Mouse (Mus musculus) heart, embryonic 15.5 days (tissue): ENCODE data around the gene Asb6. TPM values are rescaled to one million over a fixed set of nuclear protein-coding genes. Genes with fewer than 3 reads are reported as not detected.

Experiments
- ATAC-seq: fragments of 200-750 bp; cut with Nextera tagmentation; replicated peaks from 2 replicates; pipeline ENCODE4 v1.8.0; 2017; ENCODE audit warnings: low read depth, moderate TSS enrichment; ENCODE audit not compliant: insufficient number of reproducible peaks, insufficient read depth, low FRiP score
- H3K27ac ChIP-seq: fragments of 300-500 bp; sonication (generic); 2 replicates; pipeline ENCODE4 v1.5.1; 2015; ENCODE audit warnings: mild to moderate bottlenecking, inconsistent platforms
- H3K27me3 ChIP-seq: fragments of 300-500 bp; sonication (generic); 2 replicates; pipeline ENCODE4 v1.6.1; 2015; ENCODE audit warnings: inconsistent platforms
- H3K36me3 ChIP-seq: fragments of 300-500 bp; sonication (generic); 2 replicates; pipeline ENCODE4 v1.6.1; 2015; ENCODE audit warnings: mild to moderate bottlenecking, inconsistent platforms
- H3K4me1 ChIP-seq: fragments of 300-500 bp; sonication (generic); replicated peaks from 2 replicates; pipeline ENCODE4 v1.6.1; 2015; ENCODE audit warnings: inconsistent platforms
- H3K4me2 ChIP-seq: fragments of 300-500 bp; sonication (generic); 2 replicates; pipeline ENCODE4 v1.6.1; 2015; ENCODE audit warnings: inconsistent platforms, mild to moderate bottlenecking, moderate library complexity
- H3K4me3 ChIP-seq: fragments of 300-500 bp; sonication (generic); 2 replicates; pipeline ENCODE4 v1.5.1; 2015; ENCODE audit warnings: mild to moderate bottlenecking, inconsistent platforms
- H3K9ac ChIP-seq: fragments of 300-500 bp; sonication (generic); 2 replicates; pipeline ENCODE4 v1.6.1; 2015; ENCODE audit warnings: mild to moderate bottlenecking, inconsistent platforms
- H3K9me3 ChIP-seq: fragments of 300-500 bp; sonication (generic); replicated peaks from 2 replicates; pipeline ENCODE4 v1.6.1; 2016; ENCODE audit warnings: inconsistent platforms
- WGBS: fragments of 180-500 bp; shearing (Covaris S2); methylation state at CpG from one replicate; pipeline ENCODE4 v1.1.7; 2015; ENCODE audit warnings: mixed read lengths; 5-methylcytosine and 5-hydroxymethylcytosine counted together
- polyA plus RNA-seq: library from polyadenylated mRNA; unstranded; fragments of >200 nt; fragmentation: Nextera tagmentation; extraction: Ambion mirVana; gene quantifications from 2 replicates; pipeline ENCODE4 v1.2.1, GENCODE M21; 2015

Asb6 gene
- polyA plus RNA-seq, 1 experiment from 2014 or later: 17.2 TPM

GRCm38 (mm10) chr2:30795889-30796275 is 34.3 kb downstream of the Asb6 start:
- H3K27ac ChIP-seq: no peak overlapping the region
- no peak overlapping the region for H3K4me3 ChIP-seq
- no peaks in the 10 kb centered on the region for H3K9me3 ChIP-seq
- no peak for ATAC-seq
- no peak overlapping the region for H3K9ac ChIP-seq
- H3K4me2 ChIP-seq: peak overlapping the region; percentile 52; the same call in 1 of the 2 replicates
- H3K36me3 ChIP-seq: no peaks in the 10 kb centered on the region
- 72% methylated on average over 5 of the region's 5 CpGs for WGBS
- H3K27me3 ChIP-seq: peaks cover 27% of the 10 kb centered on the region
- H3K4me1 ChIP-seq: peaks cover 26% of the 10 kb centered on the region

GRCm38 (mm10) chr2:30795271-30795888 is 34.8 kb downstream of the Asb6 start:
- Histone ChIP-seq H3K4me1 (peaks cover 24% of the 10 kb centered on the region), H3K4me3 (no peak overlapping the region), H3K9me3 (no peaks in the 10 kb centered on the region), H3K27ac (no peak overlapping the region), H3K36me3 (no peaks in the 10 kb centered on the region), H3K27me3 (peaks cover 22% of the 10 kb centered on the region), H3K9ac (no peak overlapping the region; the same call in 1 of the 2 replicates), H3K4me2 (peak overlapping the region; percentile 78)
- WGBS: 80% methylated on average over 7 of the region's 7 CpGs
- no peak for ATAC-seq

- Histone ChIP-seq H3K4me3 (peak overlapping the region; percentile 51), H3K27ac (peak overlapping the region; percentile 62), H3K4me2 (peak overlapping the region; percentile 78), H3K36me3 (no peaks in the 10 kb centered on the region), H3K4me1 (peaks cover 24% of the 10 kb centered on the region), H3K9me3 (no peaks in the 10 kb centered on the region), H3K9ac (peak overlapping the region; percentile 61), H3K27me3 (peaks cover 13% of the 10 kb centered on the region; the same call in 1 of the 2 replicates)
- peak; percentile 73 for ATAC-seq
- 5% methylated on average over 48 of the region's 48 CpGs for WGBS
Measured at GRCm38 (mm10) chr2:30794179-30795108, 35.7 kb downstream of the Asb6 start.

- Histone ChIP-seq H3K9me3 (no peaks in the 10 kb centered on the region), H3K9ac (no peak overlapping the region), H3K36me3 (no peaks in the 10 kb centered on the region), H3K4me1 (peaks cover 24% of the 10 kb centered on the region), H3K27me3 (no peaks in the 10 kb centered on the region), H3K27ac (no peak overlapping the region), H3K4me3 (no peak overlapping the region), H3K4me2 (no peak overlapping the region)
- ATAC-seq: no peak
- WGBS: 80% methylated on average over 7 of the region's 7 CpGs
Measured at GRCm38 (mm10) chr2:30792061-30792460, 38.1 kb downstream of the Asb6 start.

- H3K27me3 ChIP-seq: no peaks in the 10 kb centered on the region
- WGBS: 42% methylated on average over 4 of the region's 4 CpGs
- H3K9me3 ChIP-seq: no peaks in the 10 kb centered on the region
- peaks cover 18% of the 10 kb centered on the region for H3K4me1 ChIP-seq
- no peak overlapping the region for H3K4me3 ChIP-seq
- no peak for ATAC-seq
- H3K27ac ChIP-seq: no peak overlapping the region
- H3K9ac ChIP-seq: no peak overlapping the region
- no peak overlapping the region for H3K4me2 ChIP-seq
- H3K36me3 ChIP-seq: no peaks in the 10 kb centered on the region
Measured at GRCm38 (mm10) chr2:30787466-30787865, 42.7 kb downstream of the Asb6 start.

GRCm38 (mm10) chr2:30784078-30784994 is 45.8 kb downstream of the Asb6 start:
- Histone ChIP-seq H3K4me2 (peak overlapping the region; percentile 68), H3K4me3 (peak overlapping the region; percentile 38), H3K27me3 (no peaks in the 10 kb centered on the region), H3K9me3 (no peaks in the 10 kb centered on the region), H3K36me3 (no peaks in the 10 kb centered on the region), H3K27ac (peak overlapping the region; percentile 63), H3K4me1 (peaks cover 23% of the 10 kb centered on the region), H3K9ac (peak overlapping the region; percentile 31)
- peak; percentile 34 for ATAC-seq
- 9% methylated on average over 40 of the region's 40 CpGs for WGBS

- peaks cover 27% of the 10 kb centered on the region for H3K4me1 ChIP-seq
- under 1% methylated on average over 13 of the region's 13 CpGs for WGBS
- no peaks in the 10 kb centered on the region for H3K9me3 ChIP-seq
- peak; percentile 32 for ATAC-seq
- no peaks in the 10 kb centered on the region for H3K27me3 ChIP-seq
- peak overlapping the region; percentile 63 for H3K27ac ChIP-seq
- peak overlapping the region; percentile 31 for H3K4me3 ChIP-seq
- H3K36me3 ChIP-seq: no peaks in the 10 kb centered on the region
- peak overlapping the region; percentile 49 for H3K9ac ChIP-seq
- peak overlapping the region; percentile 68 for H3K4me2 ChIP-seq
Measured at GRCm38 (mm10) chr2:30783346-30783745, 46.8 kb downstream of the Asb6 start.

GRCm38 (mm10) chr2:30782312-30783290 is 47.5 kb downstream of the Asb6 start:
- Histone ChIP-seq H3K4me2 (peak overlapping the region; percentile 68), H3K4me1 (peaks cover 27% of the 10 kb centered on the region), H3K36me3 (no peaks in the 10 kb centered on the region), H3K9me3 (no peaks in the 10 kb centered on the region), H3K27ac (peak overlapping the region; percentile 63), H3K4me3 (peak overlapping the region; percentile 31), H3K27me3 (no peaks in the 10 kb centered on the region), H3K9ac (peak overlapping the region; percentile 49)
- 0 out of 2 replicates have a peak, but pooled peaks have one; percentile 5 for ATAC-seq
- WGBS: 72% methylated on average over 8 of the region's 8 CpGs

GRCm38 (mm10) chr2:30779241-30779640 is 50.9 kb downstream of the Asb6 start:
- 0 out of 2 replicates have a peak overlapping the region, but pooled peaks have one; percentile 22 for H3K27ac ChIP-seq
- no peak overlapping the region for H3K4me3 ChIP-seq
- no peak overlapping the region for H3K4me2 ChIP-seq
- H3K9me3 ChIP-seq: no peaks in the 10 kb centered on the region
- H3K9ac ChIP-seq: no peak overlapping the region
- H3K27me3 ChIP-seq: no peaks in the 10 kb centered on the region
- ATAC-seq: no peak
- no peaks in the 10 kb centered on the region for H3K36me3 ChIP-seq
- WGBS: 17% methylated on average over 5 of the region's 5 CpGs
- peaks cover 20% of the 10 kb centered on the region for H3K4me1 ChIP-seq

GRCm38 (mm10) chr2:30778235-30778634 is 51.9 kb downstream of the Asb6 start:
- Histone ChIP-seq H3K4me2 (no peak overlapping the region), H3K4me1 (peaks cover 16% of the 10 kb centered on the region), H3K4me3 (no peak overlapping the region), H3K9me3 (no peaks in the 10 kb centered on the region), H3K27ac (no peak overlapping the region), H3K9ac (no peak overlapping the region), H3K27me3 (no peaks in the 10 kb centered on the region), H3K36me3 (no peaks in the 10 kb centered on the region)
- 77% methylated on average over 4 of the region's 4 CpGs for WGBS
- ATAC-seq: no peak
